Mouse (Mus musculus): ENCODE measurements around the gene Cd83. TPM values are rescaled to one million over a fixed set of nuclear protein-coding genes. Genes with fewer than 3 reads are reported as not detected.

Gene Cd83
- polyA plus RNA-seq, 1 experiment from 2014 or later: 5.7 TPM

GRCm38 (mm10) chr13:43775427-43775733 lies 9.2 kb upstream of the Cd83 start:
- no peak for ATAC-seq (ENCODE audit: insufficient number of reproducible peaks, low FRiP score, low TSS enrichment, low read depth)
- Histone ChIP-seq H3K4me2 (replicated peaks) (no peak overlapping the region), H3K4me1 (peaks cover 11% of the 10 kb centered on the region; the same call in 1 of the 2 replicates), H3K36me3 (no peaks in the 10 kb centered on the region), H3K9ac (no peak overlapping the region), H3K27me3 (peaks cover 8% of the 10 kb centered on the region), H3K27ac (replicated peaks) (no peak overlapping the region), H3K4me3 (replicated peaks) (no peak overlapping the region), H3K9me3 (replicated peaks) (no peaks in the 10 kb centered on the region)
- WGBS: 83% methylated on average over 2 of the region's 2 CpGs

GRCm38 (mm10) chr13:43777321-43778002 lies 7.1 kb upstream of the Cd83 start:
- ATAC-seq (ENCODE audit: insufficient number of reproducible peaks, low FRiP score, low TSS enrichment, low read depth): no peak

DNA sequence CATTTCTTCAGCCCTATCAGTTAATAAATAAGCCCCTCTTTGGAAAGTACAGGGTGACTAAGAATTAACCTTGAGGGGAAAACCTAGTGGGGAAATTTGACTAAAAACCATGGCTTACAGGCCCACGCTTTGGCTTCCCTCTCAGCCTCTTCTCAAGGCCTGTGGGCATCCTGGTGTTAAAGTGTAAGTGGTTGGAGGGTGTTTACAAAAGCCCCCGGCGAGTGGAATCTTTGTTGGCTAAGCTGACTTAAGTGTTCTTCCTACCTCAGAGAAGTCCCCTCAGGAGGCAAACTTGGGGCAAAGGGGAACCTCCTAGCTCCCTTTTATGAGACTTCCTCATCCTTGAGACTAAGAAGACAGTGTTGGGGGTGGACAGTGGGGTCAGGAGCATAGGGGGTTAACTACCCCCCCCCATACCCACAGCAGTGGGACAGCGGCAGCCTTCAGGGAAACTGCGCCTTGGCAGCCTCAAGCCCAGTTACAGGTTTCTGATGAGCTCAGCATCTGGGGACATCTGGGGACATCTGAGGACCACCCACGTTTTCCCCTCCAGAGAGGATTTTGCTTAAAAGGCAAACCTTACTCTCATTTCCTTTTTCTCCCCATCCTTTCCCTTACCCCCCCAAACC lies 6.4 kb upstream of the Cd83 start:
- H3K36me3 ChIP-seq: no peaks in the 10 kb centered on the region
- no peak for ATAC-seq (ENCODE audit: insufficient number of reproducible peaks, low FRiP score, low TSS enrichment, low read depth)
- no peak overlapping the region for H3K4me2 ChIP-seq (replicated peaks)
- WGBS: 36% methylated on average over 6 of the region's 6 CpGs
- no peak overlapping the region for H3K9ac ChIP-seq
- peaks cover 11% of the 10 kb centered on the region; the same call in 1 of the 2 replicates for H3K4me1 ChIP-seq
- H3K27me3 ChIP-seq: peaks cover 6% of the 10 kb centered on the region; the same call in 1 of the 2 replicates
- no peak overlapping the region for H3K27ac ChIP-seq (replicated peaks)
- H3K9me3 ChIP-seq (replicated peaks): no peaks in the 10 kb centered on the region
- no peak overlapping the region for H3K4me3 ChIP-seq (replicated peaks)

More at GRCm38 (mm10) chr13:43777321-43778002, 7.1 kb upstream of the Cd83 start:
- Histone ChIP-seq H3K4me1 (peaks cover 11% of the 10 kb centered on the region; the same call in 1 of the 2 replicates), H3K27ac (replicated peaks) (no peak overlapping the region), H3K4me3 (replicated peaks) (no peak overlapping the region), H3K9me3 (replicated peaks) (no peaks in the 10 kb centered on the region), H3K36me3 (no peaks in the 10 kb centered on the region), H3K9ac (no peak overlapping the region), H3K4me2 (replicated peaks) (no peak overlapping the region), H3K27me3 (peaks cover 7% of the 10 kb centered on the region)
- WGBS: 65% methylated on average over 9 of the region's 9 CpGs

- H3K9ac ChIP-seq: no peak overlapping the region
- no peak for ATAC-seq (ENCODE audit: insufficient number of reproducible peaks, low FRiP score, low TSS enrichment, low read depth)
- H3K9me3 ChIP-seq (replicated peaks): no peaks in the 10 kb centered on the region
- peaks cover 9% of the 10 kb centered on the region for H3K27me3 ChIP-seq
- H3K4me3 ChIP-seq (replicated peaks): no peak overlapping the region
- H3K4me1 ChIP-seq: peaks cover 7% of the 10 kb centered on the region; the same call in 1 of the 2 replicates
- WGBS: 56% methylated on average over 4 of the region's 4 CpGs
- H3K36me3 ChIP-seq: no peaks in the 10 kb centered on the region
- no peak overlapping the region for H3K27ac ChIP-seq (replicated peaks)
- no peak overlapping the region for H3K4me2 ChIP-seq (replicated peaks)
Observed at GRCm38 (mm10) chr13:43778971-43779370, 5.6 kb upstream of the Cd83 start.

GRCm38 (mm10) chr13:43780071-43780470 lies 4.5 kb upstream of the Cd83 start:
- Histone ChIP-seq H3K4me3 (replicated peaks) (no peak overlapping the region), H3K36me3 (no peaks in the 10 kb centered on the region), H3K27ac (replicated peaks) (no peak overlapping the region), H3K9ac (no peak overlapping the region), H3K4me1 (peaks cover 12% of the 10 kb centered on the region), H3K4me2 (replicated peaks) (no peak overlapping the region), H3K27me3 (peaks cover 12% of the 10 kb centered on the region), H3K9me3 (replicated peaks) (no peaks in the 10 kb centered on the region)
- ATAC-seq (ENCODE audit: insufficient number of reproducible peaks, low FRiP score, low TSS enrichment, low read depth): no peak
- WGBS: 87% methylated on average over 8 of the region's 8 CpGs

DNA sequence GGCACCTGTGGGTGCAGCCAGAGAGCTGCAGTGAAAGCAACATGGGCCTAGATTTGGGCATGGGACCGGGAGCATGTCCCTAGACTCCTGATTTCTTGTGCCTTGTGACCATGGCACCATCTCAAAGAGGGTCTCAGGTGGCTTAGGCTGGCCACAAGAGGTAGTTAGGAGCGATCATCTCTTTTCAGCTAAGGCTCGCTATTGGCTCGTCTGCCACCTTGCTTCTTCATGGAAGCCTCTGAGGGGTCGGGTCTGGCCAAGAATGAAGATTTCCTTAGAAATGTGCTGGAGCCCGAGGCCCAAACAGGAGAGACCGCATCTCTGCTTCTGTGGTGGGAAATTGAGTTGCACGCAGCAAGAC lies 1.1 kb downstream of the Cd83 start:
- Histone ChIP-seq H3K36me3 (no peaks in the 10 kb centered on the region), H3K27ac (replicated peaks) (no peak overlapping the region), H3K4me2 (replicated peaks) (peak overlapping the region; percentile 85), H3K9ac (no peak overlapping the region), H3K4me1 (peaks cover 22% of the 10 kb centered on the region), H3K4me3 (replicated peaks) (peak overlapping the region; percentile 53), H3K27me3 (peaks cover 25% of the 10 kb centered on the region), H3K9me3 (replicated peaks) (no peaks in the 10 kb centered on the region)
- 32% methylated on average over 8 of the region's 8 CpGs for WGBS
- ATAC-seq (ENCODE audit: insufficient number of reproducible peaks, low FRiP score, low TSS enrichment, low read depth): no peak

- ATAC-seq (ENCODE audit: insufficient number of reproducible peaks, low FRiP score, low TSS enrichment, low read depth): no peak
- H3K9ac ChIP-seq: no peak overlapping the region
- 22% methylated on average over 12 of the region's 12 CpGs for WGBS
Observed at GRCm38 (mm10) chr13:43786171-43786795, 1.7 kb downstream of the Cd83 start.

DNA sequence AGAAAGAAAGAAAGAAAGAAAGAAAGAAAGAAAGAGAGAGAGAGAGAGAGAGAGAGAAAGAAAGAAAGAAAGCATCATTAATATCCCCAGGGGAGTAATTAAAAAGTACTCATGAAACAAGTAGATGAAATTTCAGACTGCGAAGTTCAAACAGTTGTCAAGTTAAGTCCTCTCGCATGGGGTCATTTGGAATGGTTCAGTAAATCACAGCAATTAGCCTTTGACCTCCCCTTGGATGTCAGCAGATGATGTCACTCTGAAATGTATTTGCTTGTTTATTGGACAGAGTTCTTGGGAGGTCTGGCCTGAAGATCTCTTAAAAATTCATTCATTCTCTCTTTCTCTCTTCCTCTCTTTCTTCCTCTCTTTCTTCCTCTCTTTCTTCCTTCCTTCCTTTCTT lies 2.7 kb downstream of the Cd83 start:
- Histone ChIP-seq H3K4me3 (replicated peaks) (no peak overlapping the region), H3K4me2 (replicated peaks) (no peak overlapping the region), H3K27ac (replicated peaks) (no peak overlapping the region), H3K27me3 (peaks cover 25% of the 10 kb centered on the region), H3K4me1 (peaks cover 22% of the 10 kb centered on the region), H3K9ac (no peak overlapping the region), H3K36me3 (no peaks in the 10 kb centered on the region), H3K9me3 (replicated peaks) (no peaks in the 10 kb centered on the region)
- WGBS: 20% methylated on average over 2 of the region's 2 CpGs
- ATAC-seq (ENCODE audit: insufficient number of reproducible peaks, low FRiP score, low TSS enrichment, low read depth): no peak

More at GRCm38 (mm10) chr13:43786171-43786795, 1.7 kb downstream of the Cd83 start:
- H3K4me3 ChIP-seq (replicated peaks): peak overlapping the region; percentile 53
- peaks cover 25% of the 10 kb centered on the region for H3K27me3 ChIP-seq
- H3K36me3 ChIP-seq: no peaks in the 10 kb centered on the region
- H3K27ac ChIP-seq (replicated peaks): no peak overlapping the region
- no peaks in the 10 kb centered on the region for H3K9me3 ChIP-seq (replicated peaks)
- H3K4me1 ChIP-seq: peaks cover 22% of the 10 kb centered on the region
- peak overlapping the region; percentile 85; the same call in 1 of the 2 replicates for H3K4me2 ChIP-seq (replicated peaks)

GRCm38 (mm10) chr13:43788071-43788470 lies 3.5 kb downstream of the Cd83 start:
- 81% methylated on average over 8 of the region's 8 CpGs for WGBS
- no peak overlapping the region for H3K4me3 ChIP-seq (replicated peaks)
- H3K27me3 ChIP-seq: peaks cover 22% of the 10 kb centered on the region
- H3K9me3 ChIP-seq (replicated peaks): no peaks in the 10 kb centered on the region
- no peak overlapping the region for H3K9ac ChIP-seq
- ATAC-seq (ENCODE audit: insufficient number of reproducible peaks, low FRiP score, low TSS enrichment, low read depth): no peak
- peaks cover 22% of the 10 kb centered on the region for H3K4me1 ChIP-seq
- H3K27ac ChIP-seq (replicated peaks): no peak overlapping the region
- no peak overlapping the region for H3K4me2 ChIP-seq (replicated peaks)
- no peaks in the 10 kb centered on the region for H3K36me3 ChIP-seq

DNA sequence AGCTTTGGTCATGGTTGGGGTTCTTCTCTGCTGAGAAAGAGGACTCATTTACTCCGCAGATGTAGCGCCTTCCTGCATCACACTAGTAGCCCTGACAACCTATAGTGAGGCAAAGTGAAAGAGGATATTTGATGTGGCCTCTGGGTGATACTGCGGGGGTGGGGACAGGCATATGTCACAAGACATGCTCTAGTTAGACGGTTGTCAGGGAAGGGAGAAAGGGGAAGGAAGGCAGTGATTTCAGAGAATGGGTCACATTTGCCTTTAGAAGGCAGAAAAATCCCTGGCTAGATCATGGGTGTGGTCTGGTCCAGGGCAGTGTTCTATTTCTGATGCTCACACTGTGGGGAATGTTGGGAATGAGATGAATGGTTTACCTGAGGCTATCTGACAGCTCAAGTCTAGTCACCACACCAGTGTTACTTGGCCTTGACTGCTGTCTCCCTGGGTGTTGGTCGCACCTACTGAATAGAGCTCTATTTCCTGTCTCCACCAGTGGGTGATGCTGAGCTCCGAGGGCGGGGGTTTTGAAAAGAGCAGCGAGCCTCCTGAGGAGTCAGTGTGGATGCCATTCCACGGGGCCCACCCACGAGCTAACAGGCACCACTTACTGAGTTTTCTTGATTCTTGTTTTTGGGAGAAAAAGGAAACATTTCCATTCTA lies 4.5 kb downstream of the Cd83 start:
- Histone ChIP-seq H3K27me3 (peaks cover 16% of the 10 kb centered on the region), H3K4me1 (peaks cover 22% of the 10 kb centered on the region), H3K36me3 (no peaks in the 10 kb centered on the region), H3K4me2 (replicated peaks) (no peak overlapping the region), H3K4me3 (replicated peaks) (no peak overlapping the region), H3K9ac (no peak overlapping the region), H3K9me3 (replicated peaks) (no peaks in the 10 kb centered on the region), H3K27ac (replicated peaks) (no peak overlapping the region)
- WGBS: 72% methylated on average over 10 of the region's 10 CpGs
- no peak for ATAC-seq (ENCODE audit: insufficient number of reproducible peaks, low FRiP score, low TSS enrichment, low read depth)

DNA sequence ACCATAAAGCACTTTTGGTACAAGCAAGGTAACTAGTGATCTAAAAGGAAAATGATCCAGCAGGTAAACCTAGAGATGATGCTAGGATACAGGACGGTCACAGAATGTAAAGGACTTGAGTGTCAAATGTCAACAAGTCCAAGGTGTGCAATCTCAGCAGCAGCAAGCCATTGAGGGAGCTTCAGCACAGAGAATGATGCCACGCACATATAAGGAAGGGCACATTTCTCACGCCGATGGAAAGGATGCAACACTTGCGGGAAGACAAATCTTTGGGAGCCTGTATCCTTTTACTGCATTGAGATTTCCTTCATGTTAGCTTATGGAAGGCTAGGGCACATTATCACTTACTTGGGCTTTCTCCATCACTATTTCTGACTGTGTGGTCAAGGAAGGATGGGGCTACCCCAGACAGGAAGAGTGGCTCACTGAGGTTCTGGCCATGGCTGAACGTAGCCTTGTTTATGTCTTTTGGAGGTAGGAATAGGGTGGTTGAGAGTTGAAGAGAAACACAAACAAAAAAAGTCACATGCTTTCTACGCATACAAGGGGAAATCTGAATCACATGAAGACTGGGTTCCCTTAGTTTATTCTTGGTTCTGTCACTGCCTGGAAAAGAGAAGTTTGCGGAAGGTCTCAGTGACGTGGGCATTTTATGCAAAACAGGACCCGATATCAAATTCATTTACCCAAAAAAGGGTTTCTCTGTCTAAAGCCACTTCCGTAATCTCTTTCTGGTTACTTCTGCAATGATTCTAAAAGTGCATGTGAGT lies 5.8 kb downstream of the Cd83 start:
- 89% methylated on average over 11 of the region's 11 CpGs for WGBS
- no peak for ATAC-seq (ENCODE audit: insufficient number of reproducible peaks, low FRiP score, low TSS enrichment, low read depth)
- Histone ChIP-seq H3K4me1 (peaks cover 9% of the 10 kb centered on the region), H3K4me2 (replicated peaks) (no peak overlapping the region), H3K27me3 (peaks cover 11% of the 10 kb centered on the region), H3K9ac (no peak overlapping the region), H3K4me3 (replicated peaks) (no peak overlapping the region), H3K36me3 (no peaks in the 10 kb centered on the region), H3K27ac (replicated peaks) (no peak overlapping the region), H3K9me3 (replicated peaks) (no peaks in the 10 kb centered on the region)

Measured in embryonic facial prominence, embryonic 15.5 days (tissue).